Mouse (Mus musculus): ENCODE results near the gene Stpg4.

Gene Stpg4

GRCm38 (mm10) chr17:87378354-87379159 is 49.0 kb downstream of the Stpg4 start:
- DNase-seq (ENCODE audit: low spot score), result no peak

- DNase-seq (ENCODE audit: low spot score), result no peak
These were observed 50.0 kb downstream of the Stpg4 start for GRCm38 (mm10) chr17:87377536-87377935.

GRCm38 (mm10) chr17:87376831-87377471 is 50.6 kb downstream of the Stpg4 start:
- DNase-seq (ENCODE audit: low spot score), result no peak

GRCm38 (mm10) chr17:87375941-87376511 is 51.5 kb downstream of the Stpg4 start:
- no peak for DNase-seq (ENCODE audit: low spot score)

GRCm38 (mm10) chr17:87373327-87373726 is 54.2 kb downstream of the Stpg4 start:
- no peak for DNase-seq (ENCODE audit: low spot score)

GRCm38 (mm10) chr17:87372189-87372588 is 55.4 kb downstream of the Stpg4 start:
- no peak for DNase-seq (ENCODE audit: low spot score)

GRCm38 (mm10) chr17:87369270-87369759 is 58.2 kb downstream of the Stpg4 start:
- DNase-seq (ENCODE audit: low spot score), result no peak

- no peak for DNase-seq (ENCODE audit: low spot score)
These were observed 59.1 kb downstream of the Stpg4 start for GRCm38 (mm10) chr17:87368481-87368880.

GRCm38 (mm10) chr17:87367640-87368039 is 59.9 kb downstream of the Stpg4 start:
- DNase-seq (ENCODE audit: low spot score), result no peak

GRCm38 (mm10) chr17:87367228-87367627 is 60.3 kb downstream of the Stpg4 start:
- no peak for DNase-seq (ENCODE audit: low spot score)

GRCm38 (mm10) chr17:87366520-87366919 is 61.0 kb downstream of the Stpg4 start:
- DNase-seq (ENCODE audit: low spot score), result no peak

- peak; percentile 50 for DNase-seq (ENCODE audit: low spot score)
These were observed 62.3 kb downstream of the Stpg4 start for GRCm38 (mm10) chr17:87365268-87365667.

GRCm38 (mm10) chr17:87364108-87364507 is 63.4 kb downstream of the Stpg4 start:
- no peak for DNase-seq (ENCODE audit: low spot score)

- DNase-seq (ENCODE audit: low spot score), result no peak
These were observed 66.4 kb downstream of the Stpg4 start for GRCm38 (mm10) chr17:87361132-87361531.

- DNase-seq (ENCODE audit: low spot score), result no peak
These were observed 70.0 kb downstream of the Stpg4 start for GRCm38 (mm10) chr17:87357506-87357905.

GRCm38 (mm10) chr17:87356261-87356660 is 71.3 kb downstream of the Stpg4 start:
- DNase-seq (ENCODE audit: low spot score), result no peak

- DNase-seq (ENCODE audit: low spot score), result no peak
These were observed 72.1 kb downstream of the Stpg4 start for GRCm38 (mm10) chr17:87355456-87355855.

- DNase-seq (ENCODE audit: low spot score), result no peak
These were observed 73.7 kb downstream of the Stpg4 start for GRCm38 (mm10) chr17:87353745-87354320.

- no peak for DNase-seq (ENCODE audit: low spot score)
These were observed 74.7 kb downstream of the Stpg4 start for GRCm38 (mm10) chr17:87352898-87353225.

- DNase-seq (ENCODE audit: low spot score), result no peak
These were observed 75.2 kb downstream of the Stpg4 start for GRCm38 (mm10) chr17:87352106-87352897.

GRCm38 (mm10) chr17:87351241-87352105 is 76.1 kb downstream of the Stpg4 start:
- DNase-seq (ENCODE audit: low spot score), result no peak
